Mouse (Mus musculus): ENCODE measurements at regions not wholly inside any gene's neighbourhood (a gene's known extent, or its start where the extent isn't known, plus 50 kb on each side); places are given as distances from the start of the nearest gene placed in this dataset.

DNA sequence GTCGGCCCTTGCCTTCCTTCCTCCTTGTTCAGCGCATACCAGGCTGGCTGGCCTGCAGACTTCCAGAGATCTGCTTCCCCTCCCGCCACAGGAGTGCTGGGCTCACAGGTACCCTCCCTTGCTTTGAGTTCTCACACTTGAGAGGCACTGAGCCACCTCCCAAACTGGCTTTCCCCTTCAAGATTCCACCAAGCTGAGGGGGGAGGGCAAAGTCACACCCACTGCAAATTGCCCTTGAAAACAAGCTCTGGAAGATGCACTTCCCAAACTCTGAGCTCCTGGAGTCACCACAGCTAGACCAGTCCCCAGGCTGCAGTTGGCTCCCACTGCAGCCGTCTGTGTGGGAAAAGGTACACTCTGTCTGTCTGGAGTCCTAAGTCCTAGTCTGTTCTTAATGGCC lies 142.1 kb upstream of the Slc22a12 start:
- no peak for DNase-seq (ENCODE audit: low spot score in 2 of 2)

DNA sequence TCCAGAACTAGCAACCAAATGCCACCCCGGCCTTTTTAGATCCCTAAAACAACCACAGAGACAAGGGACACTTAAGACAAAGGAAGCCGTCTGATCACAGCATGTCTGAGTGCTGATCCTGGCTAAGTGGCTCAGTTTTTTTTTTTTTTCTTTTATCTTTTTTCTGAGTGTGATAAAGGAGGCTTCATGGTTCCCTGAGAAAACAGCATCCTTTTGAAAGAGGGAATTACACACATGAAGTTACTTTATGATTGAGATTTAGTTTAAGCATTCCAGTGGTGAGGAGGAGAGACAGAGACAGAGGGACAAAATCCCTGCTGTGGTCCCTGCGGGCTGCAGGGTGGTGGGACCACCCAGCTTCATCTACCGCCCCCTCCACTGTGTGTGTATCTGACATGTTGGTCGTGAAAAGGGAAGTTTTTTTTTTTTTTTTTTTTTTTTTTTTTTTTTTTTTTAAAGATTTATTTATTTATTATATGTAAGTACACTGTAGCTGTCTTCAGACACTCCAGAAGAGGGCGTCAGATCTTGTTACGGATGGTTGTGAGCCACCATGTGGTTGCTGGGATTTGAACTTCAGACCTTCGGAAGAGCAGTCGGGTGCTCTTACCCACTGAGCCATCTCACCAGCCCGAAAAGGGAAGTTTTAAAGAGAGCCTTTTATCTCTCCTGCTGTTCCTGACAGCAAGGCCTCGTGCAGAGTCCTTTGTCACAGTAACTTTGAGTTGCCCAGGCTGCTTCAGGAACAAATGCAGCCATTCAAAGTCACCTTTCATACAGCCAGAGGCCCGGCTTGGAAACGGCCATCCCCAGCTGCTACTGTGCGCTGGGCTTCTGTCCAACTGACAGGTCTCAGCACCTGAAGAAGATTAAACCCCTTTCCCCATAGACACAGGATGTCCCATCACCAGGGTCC lies 136.8 kb upstream of the Slc22a12 start:
- no peak for DNase-seq (ENCODE audit: low spot score in 2 of 2)

DNA sequence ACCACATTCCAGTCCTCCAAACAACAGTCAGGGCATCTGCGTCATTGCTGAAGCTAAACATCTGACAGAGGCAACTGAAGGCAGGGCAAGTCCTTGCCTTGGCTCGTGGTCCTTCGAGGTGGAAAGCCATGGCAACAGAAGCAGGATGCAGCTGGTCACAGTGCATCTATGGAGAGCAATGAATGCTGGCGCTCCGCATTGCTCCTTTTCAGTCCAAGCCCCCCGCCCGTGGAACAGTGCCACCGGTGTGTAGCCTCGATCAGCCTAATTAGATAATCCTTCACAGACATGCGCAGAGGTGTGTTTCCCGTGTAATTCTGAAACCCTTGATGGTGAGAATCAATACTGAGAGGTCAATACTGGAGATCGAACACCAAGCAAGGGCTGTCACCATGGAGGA lies 134.7 kb upstream of the Slc22a12 start:
- DNase-seq (ENCODE audit: low spot score in 2 of 2): no peak

DNA sequence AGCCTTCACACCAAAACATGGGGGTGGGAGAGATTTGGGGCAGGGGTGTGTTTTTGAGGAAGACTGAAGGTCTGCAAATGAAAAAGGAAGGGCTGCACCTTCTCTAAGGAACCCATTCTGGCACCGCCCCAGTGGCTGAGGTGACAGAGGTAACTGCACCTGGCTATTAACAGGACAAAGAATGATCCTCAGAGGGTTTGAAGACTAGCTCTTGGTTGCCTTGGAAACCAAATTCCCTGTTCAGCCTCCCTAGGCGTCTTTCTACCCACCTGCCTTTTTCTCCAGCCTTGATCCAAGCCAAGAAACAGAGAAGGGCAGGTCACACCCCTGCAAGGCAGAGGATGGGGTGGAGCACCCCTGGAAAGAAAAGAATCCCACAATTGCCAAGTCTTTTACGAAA lies 132.8 kb upstream of the Slc22a12 start:
- DNase-seq (ENCODE audit: low spot score in 2 of 2): no peak

DNA sequence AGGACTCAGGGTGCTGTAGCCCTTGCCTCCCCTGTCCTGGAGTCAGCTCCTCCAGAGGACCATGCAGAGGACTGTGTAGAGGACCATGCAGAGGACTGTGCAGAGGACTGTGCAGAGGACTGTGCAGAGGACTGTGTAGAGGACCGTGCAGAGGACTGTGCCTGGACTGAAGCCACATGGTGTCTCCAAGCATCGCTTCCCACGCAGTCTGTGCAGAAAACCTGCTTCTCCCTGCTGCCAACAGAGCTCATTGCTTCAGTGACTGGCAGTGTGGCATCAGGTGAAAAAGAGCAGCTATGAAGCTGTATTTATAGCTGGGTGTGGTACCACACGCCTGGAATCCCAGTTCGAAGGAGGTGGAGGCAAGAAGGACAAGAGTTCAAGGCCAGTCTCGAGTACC lies 128.9 kb upstream of the Slc22a12 start:
- DNase-seq (ENCODE audit: low spot score in 2 of 2): peak; percentile 59 to 71

DNA sequence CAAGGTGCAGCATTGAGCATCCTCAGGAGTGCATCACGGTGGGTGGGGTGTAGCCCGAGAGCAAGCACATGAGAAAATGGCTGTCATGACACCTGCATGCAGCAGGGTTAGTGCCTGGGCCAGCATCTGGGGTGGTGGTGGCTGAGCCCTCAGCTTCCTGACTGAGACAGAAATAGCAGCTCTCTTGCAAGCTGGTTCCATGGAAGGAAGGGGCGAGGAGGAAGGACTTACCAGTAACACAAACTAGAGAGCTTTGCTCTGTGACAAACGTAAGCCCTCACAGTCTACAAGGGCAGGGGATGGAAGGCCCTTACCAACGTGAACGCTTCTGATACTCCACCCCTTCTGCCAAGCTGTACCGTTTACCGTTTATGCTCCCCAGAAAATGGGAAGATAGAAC lies 127.0 kb upstream of the Slc22a12 start:
- no peak for DNase-seq (ENCODE audit: low spot score in 2 of 2)

DNA sequence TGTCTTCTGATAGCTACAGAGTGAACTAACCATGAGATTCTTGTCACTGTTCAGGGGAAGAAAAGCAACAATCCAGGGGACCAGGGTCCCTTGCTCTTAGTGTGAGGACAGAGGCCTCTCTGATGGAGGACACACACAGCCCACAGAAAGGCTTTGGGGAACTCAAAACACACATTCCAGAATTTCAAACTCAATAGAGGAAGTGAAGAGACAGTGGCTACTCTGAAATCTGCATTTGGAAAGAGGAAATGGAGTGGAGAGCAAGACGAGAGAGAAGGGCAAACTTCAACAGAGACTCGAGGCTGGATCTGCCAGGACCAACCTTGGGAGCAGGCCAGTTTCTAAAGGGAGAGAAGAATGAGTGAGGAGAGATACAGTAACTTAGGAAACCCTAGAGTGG lies 125.7 kb upstream of the Slc22a12 start:
- no peak for DNase-seq (ENCODE audit: low spot score in 2 of 2)

DNA sequence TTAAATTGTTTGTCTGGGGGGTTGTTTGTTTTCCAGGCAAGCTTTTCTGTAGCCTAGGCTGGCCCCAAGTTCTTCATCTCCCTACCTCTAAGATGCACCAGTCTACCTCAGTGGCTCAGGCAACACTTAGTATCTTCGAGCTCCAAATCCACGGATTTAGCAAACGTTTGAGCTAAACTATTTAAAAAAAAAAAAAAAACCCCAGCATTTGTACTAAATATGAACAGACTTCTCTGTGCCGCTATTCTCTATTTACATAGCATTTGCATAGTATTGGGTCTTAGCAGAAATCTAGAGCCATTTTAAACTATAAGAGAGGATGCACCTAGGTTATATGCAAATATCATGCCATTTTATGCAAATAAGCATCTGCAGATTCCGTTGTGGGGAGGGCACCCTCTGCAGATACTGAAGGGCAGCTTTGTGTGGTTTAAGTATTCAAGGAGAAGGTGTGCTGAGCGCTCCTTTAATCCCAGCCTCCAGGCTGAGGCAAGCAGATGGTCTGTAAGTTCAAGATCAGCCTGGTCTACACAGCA lies 123.4 kb upstream of the Slc22a12 start:
- DNase-seq (ENCODE audit: low spot score in 2 of 2): no peak

DNA sequence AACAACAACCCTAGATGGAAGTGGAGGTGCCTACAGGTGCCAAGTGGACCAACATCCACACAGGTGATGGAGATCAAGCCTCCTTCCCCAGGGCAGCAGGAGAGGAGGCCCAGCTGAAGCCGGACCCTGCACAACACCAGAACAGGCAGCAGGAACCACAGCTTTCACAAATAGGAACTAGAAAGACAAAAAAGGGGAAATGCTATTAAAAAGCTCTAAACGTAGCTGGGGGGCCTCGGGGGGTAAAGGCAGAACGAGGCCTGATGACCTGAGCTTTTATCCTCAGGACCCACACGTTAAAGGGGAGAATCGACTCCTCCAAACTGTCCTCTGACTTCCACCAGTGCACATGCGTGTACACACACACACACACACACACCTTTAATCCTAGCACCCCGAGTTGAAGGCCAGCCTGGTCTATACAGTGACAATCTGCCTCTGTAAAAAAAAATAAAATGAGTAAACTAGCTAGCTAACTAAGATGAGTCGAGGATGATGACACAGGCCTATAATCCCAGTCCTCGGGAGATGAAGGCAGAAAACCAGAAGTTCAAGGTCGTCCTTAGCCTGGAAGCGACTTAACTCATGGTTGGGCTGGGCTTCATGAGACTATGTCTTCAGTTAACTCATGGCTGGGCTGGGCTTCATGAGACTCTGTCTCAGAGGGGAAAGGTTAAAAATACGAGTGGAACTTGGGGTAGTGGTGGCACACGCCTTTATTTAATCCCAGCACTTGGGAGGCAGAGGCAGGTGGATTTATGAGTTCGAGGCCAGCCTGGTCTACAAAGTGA lies 122.6 kb upstream of the Slc22a12 start:
- DNase-seq (ENCODE audit: low spot score in 2 of 2): no peak

DNA sequence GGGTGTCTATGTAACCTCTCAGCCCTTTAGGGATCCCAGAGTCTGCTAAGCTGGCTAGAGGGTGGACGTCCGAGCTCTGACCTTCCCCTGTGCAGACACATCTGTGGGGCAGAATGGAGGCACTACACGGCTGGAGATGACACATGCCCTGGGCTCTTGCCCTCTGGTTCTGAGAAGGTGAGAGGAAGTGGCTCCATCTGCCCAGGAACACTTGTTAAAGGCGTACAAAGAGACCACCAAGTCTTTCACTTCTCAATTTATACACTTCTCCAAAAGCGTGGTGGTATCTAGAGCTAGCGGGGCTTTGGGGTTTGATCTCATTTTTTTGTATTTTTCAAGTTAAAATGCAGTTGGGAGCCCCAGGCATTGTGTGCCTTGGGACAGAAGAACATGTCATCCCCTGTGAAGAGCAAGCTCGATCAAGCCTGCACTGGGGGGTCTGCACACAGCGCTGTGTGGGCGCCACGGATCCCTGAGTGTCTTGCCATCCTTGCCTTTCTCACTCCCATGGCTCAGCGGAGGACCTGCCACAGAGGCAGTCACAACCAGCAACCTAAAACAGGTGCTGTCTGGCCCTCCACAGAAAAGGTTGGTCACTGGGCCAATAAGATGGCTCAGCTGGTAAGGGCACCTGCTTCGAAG lies 121.6 kb upstream of the Slc22a12 start:
- no peak for DNase-seq (ENCODE audit: low spot score in 2 of 2)

DNA sequence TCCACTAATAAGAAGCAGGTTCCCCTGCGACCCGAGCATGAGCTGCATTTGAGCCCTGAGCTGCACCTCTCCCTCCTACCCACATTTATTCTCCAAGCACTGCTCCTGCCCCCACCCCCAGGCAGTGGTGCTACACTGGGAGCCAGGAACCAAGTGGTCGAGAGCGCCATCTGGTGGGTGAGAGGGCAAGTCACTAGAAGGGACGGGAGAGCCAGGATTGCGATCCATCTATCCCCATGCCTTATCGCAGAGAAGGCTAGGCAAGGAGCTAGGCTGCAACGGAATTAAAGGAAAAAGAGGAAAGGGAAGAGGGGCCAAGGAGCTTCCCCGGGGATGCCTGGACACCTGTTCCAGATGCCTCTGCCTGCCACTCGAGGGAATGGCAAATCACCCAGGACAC lies 120.6 kb upstream of the Slc22a12 start:
- peak; percentile 95 to 98 for DNase-seq (ENCODE audit: low spot score in 2 of 2)

DNA sequence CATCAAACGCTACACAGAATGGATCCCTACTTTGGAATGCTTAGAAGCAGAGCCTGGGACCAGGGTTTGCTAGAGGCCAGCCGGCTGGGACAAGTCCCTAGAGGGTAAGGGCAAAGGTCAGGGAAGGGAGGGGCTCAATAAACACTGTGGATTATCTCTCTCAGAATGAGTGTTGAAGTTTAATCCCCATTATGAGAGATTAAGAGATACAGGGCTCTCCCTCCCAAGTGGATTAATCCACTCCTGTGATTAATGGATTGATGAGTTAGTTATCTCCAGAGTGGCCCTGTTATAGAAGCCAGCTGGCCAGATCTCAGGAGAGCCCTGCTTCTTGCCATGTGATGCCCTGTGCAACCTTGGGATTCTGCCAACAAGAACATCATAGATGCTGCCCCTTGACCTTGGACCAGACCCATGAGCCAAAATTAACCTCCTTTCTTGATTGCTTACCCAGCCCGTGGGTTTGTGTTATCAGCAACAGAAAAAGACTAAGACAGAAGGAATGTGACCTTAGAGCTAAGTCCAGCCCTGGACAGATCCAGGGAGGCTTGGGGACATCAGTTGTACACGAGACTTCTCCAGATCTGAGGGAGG lies 119.6 kb upstream of the Slc22a12 start:
- DNase-seq (ENCODE audit: low spot score in 2 of 2): no peak

DNA sequence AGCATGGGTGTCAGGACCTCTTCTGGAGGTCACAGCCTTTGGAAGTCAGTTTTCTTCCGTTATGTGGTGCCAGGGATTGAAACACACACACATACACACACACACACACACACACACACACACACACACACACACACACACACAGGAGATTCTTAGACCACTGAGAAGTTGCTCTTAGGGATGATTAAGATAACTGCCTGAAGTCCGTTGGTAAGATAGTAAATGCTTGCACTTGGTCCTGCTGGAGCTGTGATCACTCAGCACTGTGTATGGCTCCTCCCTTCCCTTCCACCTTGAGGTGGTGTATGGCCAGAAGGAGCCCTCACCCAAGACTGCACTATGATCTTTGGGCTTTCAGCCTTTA lies 118.7 kb upstream of the Slc22a12 start:
- DNase-seq (ENCODE audit: low spot score in 2 of 2): no peak

DNA sequence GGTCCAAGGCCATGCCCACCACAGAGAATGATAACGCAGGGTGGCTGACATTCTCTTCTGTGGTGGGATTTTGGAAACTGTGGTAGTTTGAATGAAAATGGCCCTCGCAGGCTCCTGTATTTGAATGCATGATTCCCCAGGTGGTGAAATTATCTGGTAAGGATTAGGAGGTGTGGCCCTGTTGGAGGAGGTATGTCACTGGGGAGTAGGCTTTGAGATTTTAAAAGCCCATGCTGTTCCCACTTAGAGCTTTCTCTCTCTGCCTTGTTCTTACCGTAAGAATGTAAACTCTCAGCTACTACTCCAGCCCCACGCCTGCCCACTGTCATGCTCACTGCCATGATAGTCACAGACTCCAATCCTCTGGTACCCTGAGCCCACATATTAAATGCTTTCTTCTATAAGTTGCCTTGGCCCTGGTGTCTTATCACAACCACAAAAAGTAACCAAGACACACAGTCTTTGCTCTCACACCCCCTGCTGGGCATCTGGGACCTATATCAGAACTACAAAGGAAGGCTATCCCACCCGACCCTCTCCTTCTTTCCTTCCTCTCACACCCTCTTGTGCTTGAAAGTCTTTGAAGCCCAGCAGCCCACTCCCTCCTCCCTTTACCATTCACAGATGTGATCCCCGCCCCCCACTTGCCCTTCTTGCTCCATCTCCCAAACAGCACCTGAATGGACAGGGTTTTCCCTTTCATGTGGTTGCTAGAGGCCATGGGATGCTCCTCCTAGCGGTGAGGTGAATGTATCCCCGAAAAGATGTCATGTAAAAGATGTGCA lies 118.1 kb upstream of the Slc22a12 start:
- no peak for DNase-seq (ENCODE audit: low spot score in 2 of 2)

DNA sequence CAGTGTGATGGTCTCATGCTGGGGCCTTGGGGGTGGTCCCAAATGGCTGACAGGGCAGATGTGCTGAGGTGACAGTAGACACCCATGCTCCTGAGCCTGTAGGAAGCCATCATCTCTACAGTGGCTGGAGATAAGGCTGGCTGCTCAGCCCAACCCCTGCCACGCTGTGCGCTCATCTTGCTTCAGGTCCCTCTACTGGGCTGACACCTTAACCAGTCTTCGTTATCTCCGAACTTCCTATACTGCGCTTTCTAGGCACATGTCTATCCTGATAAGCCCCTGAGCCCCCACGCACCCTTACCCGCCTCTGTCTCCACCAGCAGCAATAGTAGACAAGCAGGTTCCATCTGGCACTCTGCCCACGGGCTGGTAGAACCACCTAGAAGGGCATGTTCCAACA lies 117.3 kb upstream of the Slc22a12 start:
- no peak for DNase-seq (ENCODE audit: low spot score in 2 of 2)

DNA sequence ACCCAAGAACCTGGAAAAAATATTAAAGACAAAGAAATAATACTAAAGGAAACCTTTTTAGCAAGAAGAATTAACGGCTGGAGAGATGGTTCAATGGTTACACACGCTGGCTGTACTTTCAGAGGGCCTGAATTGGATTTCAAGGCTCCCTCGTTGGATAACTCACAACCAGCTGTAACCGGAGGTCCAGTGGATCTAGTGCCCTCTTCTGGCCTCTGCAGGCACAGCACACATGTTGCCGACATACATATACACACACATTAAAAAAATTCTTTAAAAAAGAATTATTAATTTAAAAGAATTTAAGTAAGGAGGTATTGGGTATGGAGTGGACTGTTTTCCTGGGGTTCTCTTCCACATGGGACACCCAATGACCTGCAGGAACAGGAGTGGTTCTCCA lies 111.7 kb upstream of the Slc22a12 start:
- no peak for DNase-seq (ENCODE audit: low spot score in 2 of 2)

DNA sequence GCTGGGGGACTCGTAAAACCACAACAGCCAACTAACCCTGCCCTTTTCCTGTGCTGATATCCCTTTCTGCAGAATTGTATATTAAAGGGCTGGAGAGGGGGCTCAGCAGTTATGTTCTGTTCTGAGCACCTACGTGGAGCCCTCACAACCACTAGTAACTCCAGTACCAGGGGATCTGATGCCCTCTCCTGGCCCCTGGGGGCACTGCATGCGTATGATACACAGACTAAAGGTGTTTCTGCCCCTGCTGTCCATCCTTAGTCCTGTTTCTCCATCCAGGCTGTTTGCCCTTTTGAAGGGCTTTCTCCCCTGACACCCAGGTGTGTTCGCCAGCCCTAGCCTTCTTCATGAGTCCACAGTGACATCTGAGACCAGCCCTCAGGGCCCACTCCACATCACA lies 109.9 kb upstream of the Slc22a12 start:
- DNase-seq (ENCODE audit: low spot score in 2 of 2): no peak

DNA sequence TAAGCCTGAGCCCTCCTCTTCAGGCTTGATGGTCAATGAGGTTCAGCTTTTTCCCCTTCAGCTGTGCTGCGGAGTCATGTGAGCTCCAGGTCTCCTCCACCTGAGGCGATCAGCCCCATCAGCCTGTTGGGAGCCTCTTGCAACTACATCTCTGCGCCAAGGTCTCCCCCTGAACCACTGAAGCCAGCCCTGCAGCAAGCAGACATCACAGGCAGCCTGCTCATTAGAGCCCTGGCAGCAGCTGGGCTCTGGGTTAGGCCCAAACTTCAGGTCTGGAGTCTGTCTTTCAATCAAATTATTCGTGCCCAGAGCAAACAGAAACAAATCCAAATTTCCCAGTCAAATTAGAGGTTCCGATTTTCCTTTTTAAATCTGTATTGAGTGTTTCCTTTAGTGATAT lies 108.4 kb upstream of the Slc22a12 start:
- peak in 1 of 2 experiments; percentile 52 for DNase-seq (ENCODE audit: low spot score in 2 of 2)

DNA sequence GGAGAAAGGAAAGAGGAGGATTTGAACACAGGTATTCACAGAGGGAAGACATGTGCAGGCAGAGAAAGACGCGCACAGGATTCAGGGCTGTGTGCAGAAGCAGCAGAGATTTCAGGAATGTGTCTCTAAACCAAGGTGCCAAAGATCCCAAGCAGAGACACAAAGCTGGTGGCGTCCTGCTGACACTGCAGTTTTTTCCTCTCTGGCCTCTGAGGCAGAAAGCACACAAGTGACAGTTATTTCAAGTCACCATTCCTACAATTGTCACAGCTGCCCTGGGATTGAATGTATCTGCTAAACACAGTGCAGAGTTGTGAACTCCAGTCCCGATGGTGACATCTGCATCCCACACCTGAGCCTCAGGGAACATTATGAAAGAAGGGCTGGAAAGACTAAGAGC lies 107.1 kb upstream of the Slc22a12 start:
- DNase-seq (ENCODE audit: low spot score in 2 of 2): no peak

DNA sequence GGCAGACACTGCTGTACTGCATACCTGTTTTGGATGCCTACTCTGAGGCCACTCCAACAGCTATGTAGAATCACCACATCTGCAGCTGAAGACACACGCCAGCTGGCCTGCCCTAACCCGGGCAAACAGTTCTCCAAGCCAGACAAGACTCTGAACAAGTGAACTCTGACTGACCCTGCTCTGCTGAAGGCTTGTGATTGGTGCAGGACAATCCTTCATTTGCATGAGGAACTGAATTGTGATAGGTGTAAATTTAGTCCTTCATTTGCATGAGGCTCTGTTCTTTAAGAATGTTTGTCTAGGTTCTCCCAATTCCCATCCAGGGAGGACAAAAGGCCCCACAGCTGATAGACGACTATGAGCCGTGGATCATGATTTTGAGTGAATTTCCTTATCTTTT lies 104.9 kb upstream of the Slc22a12 start:
- no peak for DNase-seq (ENCODE audit: low spot score in 2 of 2)

DNA sequence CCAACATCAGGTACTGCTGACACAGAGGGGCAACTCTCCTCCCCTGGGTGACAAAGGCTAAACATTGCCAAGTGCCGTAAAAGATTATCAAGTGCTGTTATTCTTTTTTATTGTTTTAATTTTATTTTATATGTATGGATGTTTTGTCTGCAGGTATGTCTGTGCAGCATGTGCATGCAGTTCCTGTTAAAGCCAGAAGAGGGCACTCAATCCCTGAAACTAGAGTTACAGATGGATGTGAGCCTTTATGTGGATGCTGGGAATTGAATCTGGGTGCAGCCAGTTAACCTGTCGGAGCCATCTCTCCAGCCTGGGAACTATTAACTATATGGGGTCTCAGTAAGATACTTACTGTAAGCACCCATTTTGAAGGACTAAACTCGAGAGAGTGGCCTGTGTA lies 104.4 kb upstream of the Slc22a12 start:
- no peak for DNase-seq (ENCODE audit: low spot score in 2 of 2)

Data from layer of hippocampus, postnatal 10 days (tissue).